Mouse (Mus musculus) myocyte (in vitro differentiated cells): Measurements from ENCODE around the gene Prkcb. TPM values are rescaled to one million over a fixed set of nuclear protein-coding genes. Genes with fewer than 3 reads are reported as not detected.

Experiments used
- H3K27me3 ChIP-seq: one replicate; pipeline ENCODE4 v1.6.1; 2011; ENCODE audit not compliant: control insufficient read depth, insufficient read depth, insufficient read length
- H3K36me3 ChIP-seq: one replicate; pipeline ENCODE4 v1.6.1; 2011; ENCODE audit not compliant: control insufficient read depth, insufficient read depth
- H3K4me2 ChIP-seq: one replicate; pipeline ENCODE4 v1.6.1; 2011; ENCODE audit warnings: low read depth, control low read depth
- H3K4me3 ChIP-seq: one replicate; pipeline ENCODE4 v1.5.1; 2011; ENCODE audit warnings: mild to moderate bottlenecking, control low read depth, moderate library complexity
- H3K79me2 ChIP-seq: one replicate; pipeline ENCODE4 v1.6.1; 2011; ENCODE audit not compliant: control insufficient read depth, insufficient read depth
- H3ac ChIP-seq: one replicate; pipeline ENCODE4 v1.6.1; 2011; ENCODE audit not compliant: control insufficient read depth, insufficient read length
- CEBPB ChIP-seq: IDR thresholded peaks from 2 replicates; pipeline ENCODE4 v1.6.1; 2011; ENCODE audit warnings: mild to moderate bottlenecking, moderate library complexity; ENCODE audit not compliant: poor library complexity, insufficient read depth, severe bottlenecking
- E2F4 ChIP-seq: IDR thresholded peaks from one replicate; pipeline ENCODE4 v1.6.1; 2011; ENCODE audit warnings: mild to moderate bottlenecking, control low read depth, moderate library complexity; ENCODE audit not compliant: insufficient read depth
- MAX ChIP-seq: IDR thresholded peaks from one replicate; pipeline ENCODE4 v1.6.1; 2011; ENCODE audit warnings: low read depth, mild to moderate bottlenecking, control low read depth
- MYOD1 ChIP-seq, 3 experiments: IDR thresholded peaks; one replicate each; pipeline ENCODE4 v1.6.1; 2011; ENCODE audit warnings: control low read depth in 2 of 3, low read depth in 2 of 3, mild to moderate bottlenecking in 2 of 3, moderate library complexity in 1 of 3; ENCODE audit not compliant: insufficient read length in 2 of 3, control insufficient read depth in 1 of 3
- MYOG ChIP-seq, 3 experiments: IDR thresholded peaks; one replicate each; pipeline ENCODE4 v1.6.1; 2011; ENCODE audit warnings: control low read depth in 2 of 3, low read depth in 2 of 3, mild to moderate bottlenecking in 2 of 3; ENCODE audit not compliant: insufficient read length in 2 of 3, control insufficient read depth in 1 of 3, insufficient read depth in 1 of 3
- POLR2A ChIP-seq: IDR thresholded peaks from one replicate; pipeline ENCODE4 v1.6.1; 2011; ENCODE audit warnings: low read depth, mild to moderate bottlenecking, control low read depth, moderate library complexity; ENCODE audit not compliant: insufficient read length
- POLR2AphosphoS2 ChIP-seq: IDR thresholded peaks from one replicate; pipeline ENCODE4 v1.6.1; 2011; ENCODE audit warnings: low read depth, control low read depth; ENCODE audit not compliant: insufficient read length
- REST ChIP-seq: IDR thresholded peaks from one replicate; pipeline ENCODE4 v1.6.1; 2011; ENCODE audit warnings: mild to moderate bottlenecking, control low read depth, moderate library complexity; ENCODE audit not compliant: insufficient read depth, insufficient read length
- SRF ChIP-seq: IDR thresholded peaks from one replicate; pipeline ENCODE4 v1.6.1; 2011; ENCODE audit warnings: low read depth; ENCODE audit not compliant: control insufficient read depth, insufficient read length
- TCF12 ChIP-seq: IDR thresholded peaks from one replicate; pipeline ENCODE4 v1.6.1; 2011; ENCODE audit warnings: mild to moderate bottlenecking, control low read depth; ENCODE audit not compliant: poor library complexity, insufficient read depth, severe bottlenecking
- TCF3 ChIP-seq: IDR thresholded peaks from one replicate; pipeline ENCODE4 v1.6.1; 2011; ENCODE audit warnings: low read depth, control low read depth; ENCODE audit not compliant: insufficient read length
- USF1 ChIP-seq: IDR thresholded peaks from one replicate; pipeline ENCODE4 v1.6.1; 2011; ENCODE audit warnings: low read depth, mild to moderate bottlenecking, control low read depth, moderate library complexity
- polyA plus RNA-seq: library from polyadenylated mRNA; unstranded; fragments of >200 nt; fragmentation: generic; extraction: Trizol; gene quantifications from one replicate; pipeline ENCODE4 v1.2.1, GENCODE M21; 2012; ENCODE audit warnings: missing spikeins

Gene Prkcb
- polyA plus RNA-seq, 1 experiment: 2.2 TPM

DNA sequence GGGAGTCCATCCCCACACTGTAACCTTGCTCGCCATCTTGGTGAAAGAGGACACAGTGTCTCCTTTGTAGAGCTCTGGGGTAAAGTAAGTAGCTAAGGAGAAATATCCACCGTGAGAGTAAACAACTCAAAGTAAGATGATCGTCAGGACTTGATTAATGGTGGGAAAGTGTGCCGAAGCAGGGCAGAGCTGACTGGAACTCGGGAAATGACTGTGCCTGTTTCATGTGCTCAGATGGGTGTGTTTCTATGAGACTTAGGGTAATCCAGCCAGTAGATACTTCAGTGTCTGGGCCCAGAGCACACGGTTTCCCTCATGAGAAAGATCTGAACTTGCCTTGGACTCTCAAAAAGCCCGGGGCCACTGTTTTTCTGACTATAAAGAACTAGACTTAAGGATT lies 5.6 kb downstream of the Prkcb start:
- Histone ChIP-seq H3ac (no peak overlapping the region), H3K36me3 (no peaks in the 10 kb centered on the region), H3K27me3 (peaks cover 9% of the 10 kb centered on the region), H3K4me2 (no peak overlapping the region), H3K79me2 (no peaks in the 10 kb centered on the region), H3K4me3 (no peak overlapping the region)
- no peak for TF ChIP-seq E2F4
- TF ChIP-seq SRF: no peak
- TF ChIP-seq POLR2A: no peak
- no peak for TF ChIP-seq POLR2AphosphoS2
- no peak for TF ChIP-seq MYOD1 (IDR thresholded peaks at IDR 0.05; ENCODE audit: control insufficient read depth in 1 of 3, insufficient read length in 2 of 3, low read depth in 2 of 3)
- TF ChIP-seq USF1: no peak
- TF ChIP-seq TCF12: no peak
- TF ChIP-seq REST: no peak
- no peak for TF ChIP-seq MAX
- TF ChIP-seq TCF3: no peak
- no peak for TF ChIP-seq CEBPB
- TF ChIP-seq MYOG (IDR thresholded peaks at IDR 0.05; ENCODE audit: control insufficient read depth in 1 of 3, insufficient read depth in 1 of 3, insufficient read length in 2 of 3, low read depth in 2 of 3): no peak

- Histone ChIP-seq H3K79me2 (no peaks in the 10 kb centered on the region), H3K36me3 (no peaks in the 10 kb centered on the region), H3K27me3 (no peaks in the 10 kb centered on the region), H3ac (no peak overlapping the region), H3K4me3 (no peak overlapping the region), H3K4me2 (no peak overlapping the region)
- no peak for TF ChIP-seq MAX
- no peak for TF ChIP-seq POLR2A
- TF ChIP-seq POLR2AphosphoS2: no peak
- TF ChIP-seq MYOG (IDR thresholded peaks at IDR 0.05; ENCODE audit: control insufficient read depth in 1 of 3, insufficient read depth in 1 of 3, insufficient read length in 2 of 3, low read depth in 2 of 3): no peak
- no peak for TF ChIP-seq REST
- TF ChIP-seq CEBPB: no peak
- no peak for TF ChIP-seq TCF12
- no peak for TF ChIP-seq USF1
- TF ChIP-seq MYOD1 (IDR thresholded peaks at IDR 0.05; ENCODE audit: control insufficient read depth in 1 of 3, insufficient read length in 2 of 3, low read depth in 2 of 3): no peak
- TF ChIP-seq TCF3: no peak
- TF ChIP-seq E2F4: no peak
Measured at GRCm38 (mm10) chr7:122295363-122295762, 6.8 kb downstream of the Prkcb start.

- H3K79me2 ChIP-seq: no peaks in the 10 kb centered on the region
- H3ac ChIP-seq: no peak overlapping the region
- no peak overlapping the region for H3K4me3 ChIP-seq
- H3K36me3 ChIP-seq: no peaks in the 10 kb centered on the region
- no peak for TF ChIP-seq E2F4
- TF ChIP-seq CEBPB: no peak
- no peak for TF ChIP-seq TCF12
- TF ChIP-seq TCF3: no peak
- TF ChIP-seq MYOD1 (IDR thresholded peaks at IDR 0.05; ENCODE audit: control insufficient read depth in 1 of 3, insufficient read length in 2 of 3, low read depth in 2 of 3): no peak
- no peak for TF ChIP-seq REST
- no peak for TF ChIP-seq SRF
- no peak for TF ChIP-seq MAX
- TF ChIP-seq POLR2A: no peak
- no peak for TF ChIP-seq POLR2AphosphoS2
- no peak for TF ChIP-seq MYOG (IDR thresholded peaks at IDR 0.05; ENCODE audit: control insufficient read depth in 1 of 3, insufficient read depth in 1 of 3, insufficient read length in 2 of 3, low read depth in 2 of 3)
- TF ChIP-seq USF1: no peak
- no peaks in the 10 kb centered on the region for H3K27me3 ChIP-seq
- H3K4me2 ChIP-seq: no peak overlapping the region
Measured at GRCm38 (mm10) chr7:122296331-122296730, 7.8 kb downstream of the Prkcb start.

DNA sequence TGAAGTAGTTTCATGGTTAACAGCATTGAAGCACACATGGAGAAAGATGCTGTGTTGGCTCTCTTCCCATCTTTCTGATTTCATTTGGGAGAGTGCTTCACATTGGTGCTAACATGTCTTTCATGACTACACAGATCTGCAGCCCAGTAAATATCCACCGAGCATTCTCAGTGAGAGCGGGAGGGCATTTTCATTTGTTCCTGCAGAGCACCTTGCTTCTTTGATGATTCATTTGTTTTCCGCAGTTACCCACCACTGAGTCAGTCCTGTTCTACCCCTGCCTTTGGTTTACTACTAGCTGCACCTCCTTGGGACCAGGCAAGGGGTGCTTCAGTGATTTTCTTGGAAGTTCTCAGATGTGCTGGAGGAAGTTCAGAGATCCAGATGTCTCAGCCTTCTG lies 8.3 kb downstream of the Prkcb start:
- H3K27me3 ChIP-seq: no peaks in the 10 kb centered on the region
- H3K79me2 ChIP-seq: no peaks in the 10 kb centered on the region
- H3K4me3 ChIP-seq: no peak overlapping the region
- no peak overlapping the region for H3ac ChIP-seq
- TF ChIP-seq MAX: no peak
- no peak for TF ChIP-seq TCF3
- TF ChIP-seq POLR2A: no peak
- TF ChIP-seq MYOD1 (IDR thresholded peaks at IDR 0.05; ENCODE audit: control insufficient read depth in 1 of 3, insufficient read length in 2 of 3, low read depth in 2 of 3): no peak
- no peak for TF ChIP-seq CEBPB
- no peak for TF ChIP-seq TCF12
- no peak for TF ChIP-seq POLR2AphosphoS2
- no peak for TF ChIP-seq REST
- TF ChIP-seq SRF: no peak
- TF ChIP-seq MYOG (IDR thresholded peaks at IDR 0.05; ENCODE audit: control insufficient read depth in 1 of 3, insufficient read depth in 1 of 3, insufficient read length in 2 of 3, low read depth in 2 of 3): no peak
- TF ChIP-seq E2F4: no peak
- TF ChIP-seq USF1: no peak
- no peak overlapping the region for H3K4me2 ChIP-seq
- H3K36me3 ChIP-seq: no peaks in the 10 kb centered on the region

GRCm38 (mm10) chr7:122297627-122298026 lies 9.1 kb downstream of the Prkcb start:
- TF ChIP-seq TCF12 (no peak), TCF3 (no peak)
- Histone ChIP-seq H3K79me2 (no peaks in the 10 kb centered on the region), H3K27me3 (no peaks in the 10 kb centered on the region), H3K4me2 (no peak overlapping the region), H3ac (no peak overlapping the region), H3K36me3 (no peaks in the 10 kb centered on the region), H3K4me3 (no peak overlapping the region)
